10 mouse cellular contexts compared by ENCODE assay signal in genomic region chr2:51056141-51056731, GRCm38 (mm10).
DNase-seq lines count a peak whose midpoint lies in the region; ATAC-seq and TF ChIP-seq lines count a peak whose summit lies in the region.
"Had no signal": no experiment of that assay in that cellular context is flagged by ENCODE, and none has a peak within 500 bp of the region (broad histone marks: within the 10 kb centered on the region; RNA-seq: fewer than 3 reads in every experiment).

No protein-coding gene starts in this region.

- H3K79me2 ChIP-seq in myocyte (ENCODE audit: control insufficient read depth, insufficient read depth): no peaks in the 10 kb centered on the region

- no peak overlapping the region for H3K27ac ChIP-seq in midbrain, embryonic 11.5 days (ENCODE audit: low read depth, low read length)
- no peak overlapping the region for H3K27ac ChIP-seq in midbrain, embryonic 15.5 days
- H3K27ac ChIP-seq in embryonic facial prominence, embryonic 15.5 days (replicated peaks): 0 out of 2 replicates have a peak overlapping the region, but pooled peaks have one; percentile 2
- H3K27ac ChIP-seq: hindbrain, embryonic 13.5 days had no signal

- H3K4me3 ChIP-seq in midbrain, embryonic 11.5 days (ENCODE audit: low read depth, low read length): no peak overlapping the region
- H3K4me3 ChIP-seq in midbrain, embryonic 15.5 days: no peak overlapping the region
- no peak overlapping the region for H3K4me3 ChIP-seq in embryonic facial prominence, embryonic 15.5 days (replicated peaks)
- no peak overlapping the region for H3K4me3 ChIP-seq in myocyte
- H3K4me3 ChIP-seq: hindbrain, embryonic 13.5 days had no signal

- DNase-seq in midbrain, embryonic 11.5 days (ENCODE audit: low spot score, missing footprints): peak; percentile 82
- peak; percentile 56 to 76 for DNase-seq in kidney, postnatal 25 days
- DNase-seq in thymus, postnatal 25 days: no peak
- no peak for DNase-seq in lung, adult 18-20 months
- DNase-seq: lung, postnatal 10 days had no signal

- H3ac ChIP-seq in myocyte (ENCODE audit: control insufficient read depth, insufficient read length): no peak overlapping the region

- no peaks in the 10 kb centered on the region for H3K36me3 ChIP-seq in midbrain, embryonic 11.5 days (ENCODE audit: control insufficient read depth, insufficient read depth, low read length)
- no peaks in the 10 kb centered on the region for H3K36me3 ChIP-seq in midbrain, embryonic 15.5 days (replicated peaks)
- H3K36me3 ChIP-seq in embryonic facial prominence, embryonic 15.5 days: no peaks in the 10 kb centered on the region
- H3K36me3 ChIP-seq in myocyte (ENCODE audit: control insufficient read depth, insufficient read depth): no peaks in the 10 kb centered on the region
- H3K36me3 ChIP-seq: hindbrain, embryonic 13.5 days had no signal

- H3K27me3 ChIP-seq in midbrain, embryonic 11.5 days (ENCODE audit: control insufficient read depth, insufficient read depth, low read length): no peaks in the 10 kb centered on the region
- H3K27me3 ChIP-seq in midbrain, embryonic 15.5 days (replicated peaks): no peaks in the 10 kb centered on the region
- no peaks in the 10 kb centered on the region for H3K27me3 ChIP-seq in embryonic facial prominence, embryonic 15.5 days
- no peaks in the 10 kb centered on the region for H3K27me3 ChIP-seq in myocyte (ENCODE audit: control insufficient read depth, insufficient read depth, insufficient read length)
- H3K27me3 ChIP-seq: hindbrain, embryonic 13.5 days had no signal

- WGBS in midbrain, embryonic 11.5 days: 61% methylated on average over 8 of the region's 8 CpGs
- WGBS in midbrain, embryonic 15.5 days: 56% methylated on average over 8 of the region's 8 CpGs
- WGBS in embryonic facial prominence, embryonic 15.5 days: 19% methylated on average over 8 of the region's 8 CpGs

- no peak overlapping the region for H3K9ac ChIP-seq in midbrain, embryonic 11.5 days (ENCODE audit: low read length)
- H3K9ac ChIP-seq in midbrain, embryonic 15.5 days: no peak overlapping the region
- H3K9ac ChIP-seq in embryonic facial prominence, embryonic 15.5 days: no peak overlapping the region
- H3K9ac ChIP-seq: hindbrain, embryonic 13.5 days had no signal

- peaks cover 3% of the 10 kb centered on the region; the same call in 1 of the 2 replicates for H3K4me1 ChIP-seq in midbrain, embryonic 11.5 days (ENCODE audit: control insufficient read depth, insufficient read depth, low read length)
- 0 out of 2 replicates have a peak, but pooled peaks cover 3% of the 10 kb centered on the region for H3K4me1 ChIP-seq in midbrain, embryonic 15.5 days
- H3K4me1 ChIP-seq in embryonic facial prominence, embryonic 15.5 days: peaks cover 10% of the 10 kb centered on the region

- TF ChIP-seq POLR2A in myocyte (IDR thresholded peaks at IDR 0.05; ENCODE audit: insufficient read length, low read depth): no peak

- H3K4me2 ChIP-seq in midbrain, embryonic 11.5 days: no peak overlapping the region
- H3K4me2 ChIP-seq in midbrain, embryonic 15.5 days: no peak overlapping the region
- H3K4me2 ChIP-seq in embryonic facial prominence, embryonic 15.5 days (replicated peaks): no peak overlapping the region
- H3K4me2 ChIP-seq in myocyte (ENCODE audit: low read depth): peak overlapping the region; percentile 45
- H3K4me2 ChIP-seq: hindbrain, embryonic 13.5 days had no signal

- ATAC-seq in midbrain, embryonic 11.5 days (ENCODE audit: low FRiP score): no peak
- ATAC-seq in midbrain, embryonic 15.5 days (replicated peaks): no peak
- ATAC-seq in embryonic facial prominence, embryonic 15.5 days (ENCODE audit: insufficient number of reproducible peaks, low FRiP score, low TSS enrichment, low read depth): peak; percentile 70; the same call in 1 of the 2 replicates
- no peak for ATAC-seq in megakaryocyte, adult 5-6 weeks (ENCODE audit: poor library complexity, severe bottlenecking)

- H3K9me3 ChIP-seq in midbrain, embryonic 11.5 days (ENCODE audit: control insufficient read depth, low read length): no peaks in the 10 kb centered on the region
- H3K9me3 ChIP-seq in midbrain, embryonic 15.5 days: no peaks in the 10 kb centered on the region
- no peaks in the 10 kb centered on the region for H3K9me3 ChIP-seq in embryonic facial prominence, embryonic 15.5 days (replicated peaks)
- H3K9me3 ChIP-seq: hindbrain, embryonic 13.5 days had no signal

TF ChIP-seq in myocyte, 11 proteins besides CTCF, POLR2A, EP300 and RAD21:
- TF ChIP-seq TCF12 (IDR thresholded peaks at IDR 0.05; ENCODE audit: insufficient read depth, poor library complexity, severe bottlenecking) (no peak), E2F4 (IDR thresholded peaks at IDR 0.05; ENCODE audit: insufficient read depth) (no peak), CEBPB (IDR thresholded peaks at IDR 0.05; ENCODE audit: insufficient read depth, poor library complexity, severe bottlenecking) (no peak), SRF (IDR thresholded peaks at IDR 0.05; ENCODE audit: control insufficient read depth, insufficient read length, low read depth) (no peak), MAX (IDR thresholded peaks at IDR 0.05; ENCODE audit: low read depth) (no peak), POLR2AphosphoS2 (IDR thresholded peaks at IDR 0.05; ENCODE audit: insufficient read length, low read depth) (no peak), MYOG (IDR thresholded peaks at IDR 0.05; ENCODE audit: control insufficient read depth in 1 of 3, insufficient read depth in 1 of 3, insufficient read length in 2 of 3, low read depth in 2 of 3) (no peak), USF1 (IDR thresholded peaks at IDR 0.05; ENCODE audit: low read depth) (no peak), TCF3 (IDR thresholded peaks at IDR 0.05; ENCODE audit: insufficient read length, low read depth) (no peak), REST (IDR thresholded peaks at IDR 0.05; ENCODE audit: insufficient read depth, insufficient read length) (no peak), MYOD1 (IDR thresholded peaks at IDR 0.05; ENCODE audit: control insufficient read depth in 1 of 3, insufficient read length in 2 of 3, low read depth in 2 of 3) (no peak)

Comparison
In these comparisons a context has a peak if more than half of its experiments do, and no peak if none do; other contexts are left out.
1. DNase-seq: peak in midbrain, embryonic 11.5 days (single experiment) and kidney, postnatal 25 days (2 of 2); none in thymus, postnatal 25 days (single experiment) and lung, adult 18-20 months (0 of 2).